Mouse (Mus musculus) left cerebral cortex, postnatal 4 days (tissue): ENCODE measurements around the gene Eml3. TPM values are rescaled to one million over a fixed set of nuclear protein-coding genes. Genes with fewer than 3 reads are reported as not detected.

ENCODE experiments used
- DNase-seq: peaks from one replicate; pipeline ENCODE4 v3.0.0-alpha.2; 2022
- intact Hi-C: fragments of 180-260 bp; cut with DNase I; formaldehyde crosslinking; loops from one replicate; pipeline ENCODE4 v1.15.1; 2025
- total RNA-seq, 2 experiments: library from RNA; stranded (reverse); gene quantifications; 2 replicates each; pipeline ENCODE4 v1.2.3; 2021

The Eml3 gene
- total RNA-seq, 2 experiments from 2014 or later, result 9.4 to 11.6 TPM

DNA sequence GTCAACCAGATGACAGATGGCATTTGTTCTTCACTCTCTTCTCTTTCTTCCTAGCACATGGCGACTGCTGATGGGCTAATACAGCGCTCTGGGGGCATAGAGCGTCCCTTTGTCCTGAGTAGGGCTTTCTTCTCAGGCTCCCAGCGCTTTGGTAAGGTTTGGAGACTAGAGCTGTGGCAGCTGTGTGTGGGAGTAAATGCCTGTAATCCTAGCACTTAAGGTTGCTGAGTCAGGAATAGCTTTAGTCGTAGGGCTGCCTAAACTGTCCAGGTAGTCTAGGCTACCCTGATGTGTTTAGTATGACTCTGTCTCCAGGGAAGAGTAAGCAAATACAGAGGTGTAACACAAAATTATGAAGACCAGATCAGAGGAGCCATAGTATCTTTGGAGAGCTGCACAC, 17.5 kb upstream of the Eml3 start:
- intact Hi-C loops, result no loop called here

DNA sequence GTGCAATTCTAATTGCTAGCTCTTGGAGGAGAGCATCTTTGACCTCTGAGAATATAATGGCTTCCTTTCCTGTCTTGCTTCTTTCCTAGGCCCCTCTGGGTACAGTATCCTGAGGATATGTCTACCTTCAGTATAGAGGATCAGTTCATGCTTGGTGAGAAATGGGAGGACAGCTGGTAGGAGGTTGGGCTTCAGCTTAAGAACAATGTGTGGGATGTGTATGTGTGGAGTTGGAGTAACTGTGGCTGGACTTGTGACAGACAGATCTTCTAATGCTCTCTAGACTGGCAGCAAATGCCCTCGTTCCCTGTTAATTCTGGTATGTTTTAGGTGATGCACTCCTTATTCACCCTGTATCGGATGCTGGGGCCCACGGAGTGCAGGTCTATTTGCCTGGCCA, 15.1 kb upstream of the Eml3 start:
- intact Hi-C loops, result no loop called here
- DNase-seq, result no peak

More for the DNA sequence above, 17.5 kb upstream of the Eml3 start:
- DNase-seq, result no peak

DNA sequence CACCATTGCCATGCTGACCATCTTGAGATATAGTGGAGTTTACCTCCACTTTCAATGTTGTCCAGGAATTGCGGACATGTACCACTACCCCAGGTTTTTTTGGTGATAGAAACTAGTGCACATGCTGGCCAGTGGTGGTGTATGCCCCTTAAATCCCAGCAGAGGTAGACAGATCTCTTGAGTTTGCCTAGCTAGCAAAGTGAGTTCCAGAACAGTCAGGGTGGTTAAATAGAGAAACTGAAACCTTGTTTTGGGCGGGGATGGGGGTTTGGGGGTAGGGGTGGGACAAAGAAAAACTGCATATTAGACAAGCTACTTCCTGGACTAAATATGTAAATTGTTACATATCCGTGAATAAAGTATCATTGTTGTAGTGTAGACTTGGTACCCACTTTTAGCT, 10.4 kb upstream of the Eml3 start:
- DNase-seq, result no peak
- intact Hi-C loops, result no loop called here

DNA sequence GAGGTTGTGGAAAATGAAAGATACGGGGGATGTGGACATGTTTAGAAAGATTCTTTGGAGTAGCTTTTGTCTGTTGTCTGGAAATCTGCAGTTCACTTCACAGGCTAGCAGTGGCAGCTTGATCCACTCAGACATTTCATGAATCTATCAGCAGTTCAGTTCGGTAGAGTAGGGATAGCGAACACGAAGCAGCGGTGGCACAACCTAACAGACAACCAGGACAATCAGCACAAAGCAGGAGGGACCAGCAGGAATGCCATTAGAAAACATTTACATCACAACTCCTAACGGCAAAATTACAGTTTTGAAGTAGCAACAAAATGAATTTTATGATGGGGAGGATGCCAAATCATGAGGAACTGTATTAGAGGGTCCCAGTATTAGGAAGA, 9.7 kb upstream of the Eml3 start:
- intact Hi-C loops, result no loop called here
- DNase-seq, result no peak

DNA sequence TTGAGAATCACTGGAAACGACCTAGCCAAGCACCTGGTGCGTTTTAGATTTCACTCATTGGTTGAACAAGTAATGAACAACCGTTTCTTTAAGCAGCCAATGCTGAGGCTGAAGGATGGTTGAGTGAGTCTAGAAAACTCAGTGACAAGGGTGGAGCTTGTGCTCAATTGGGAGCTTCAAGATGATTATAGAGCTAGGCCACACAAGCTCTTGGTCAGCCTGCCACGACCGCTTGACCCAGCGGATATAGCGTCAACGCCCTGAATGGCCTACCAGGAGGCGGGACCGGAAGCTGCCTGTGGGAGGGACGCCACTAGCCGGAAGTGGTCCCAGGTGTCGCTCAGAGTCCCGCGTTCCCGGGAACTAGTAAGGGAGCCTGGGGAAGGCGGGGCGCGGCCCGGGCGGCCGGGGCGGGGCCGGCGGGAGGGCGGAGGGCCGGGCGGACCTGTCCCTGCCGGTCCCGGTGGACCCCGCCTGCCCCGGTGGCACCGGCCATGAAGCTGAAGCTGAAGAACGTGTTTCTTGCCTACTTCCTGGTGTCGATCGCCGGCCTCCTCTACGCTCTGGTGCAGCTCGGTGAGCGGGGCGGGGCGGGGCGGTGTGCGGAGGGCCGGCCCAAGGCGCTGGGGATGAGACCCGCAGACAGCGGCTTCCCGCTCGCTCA, 9.1 kb upstream of the Eml3 start, which contains the start of gene B3gat3:
TSS of gene B3gat3 (plus strand) at position 302 of the 664 bp plus-strand sequence.
- DNase-seq, result peak; percentile 94
- intact Hi-C loops, result no loop called here

DNA sequence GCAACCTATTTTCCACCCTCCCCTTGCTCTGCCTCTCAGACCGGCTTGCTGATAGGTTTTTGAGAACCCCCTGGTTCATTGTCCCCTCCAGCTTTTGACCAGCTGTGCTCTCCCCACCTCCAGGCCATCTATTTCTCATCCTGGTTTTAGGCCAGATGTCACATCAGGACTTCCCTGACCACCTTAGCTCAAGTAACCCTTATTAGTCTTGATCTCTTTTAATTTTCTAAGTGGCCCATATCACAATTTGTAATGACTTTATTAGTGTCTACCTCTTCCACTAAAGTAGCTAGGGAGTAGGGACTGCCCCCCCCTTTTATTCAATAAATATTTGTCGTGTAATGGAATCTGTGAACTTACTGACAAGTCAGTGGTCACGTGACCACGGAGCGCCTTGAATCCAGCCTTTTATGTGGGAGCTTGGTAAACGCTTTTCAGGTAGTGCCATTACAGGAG, 8.5 kb upstream of the Eml3 start:
- intact Hi-C loops, result no loop called here
- no peak for DNase-seq

DNA sequence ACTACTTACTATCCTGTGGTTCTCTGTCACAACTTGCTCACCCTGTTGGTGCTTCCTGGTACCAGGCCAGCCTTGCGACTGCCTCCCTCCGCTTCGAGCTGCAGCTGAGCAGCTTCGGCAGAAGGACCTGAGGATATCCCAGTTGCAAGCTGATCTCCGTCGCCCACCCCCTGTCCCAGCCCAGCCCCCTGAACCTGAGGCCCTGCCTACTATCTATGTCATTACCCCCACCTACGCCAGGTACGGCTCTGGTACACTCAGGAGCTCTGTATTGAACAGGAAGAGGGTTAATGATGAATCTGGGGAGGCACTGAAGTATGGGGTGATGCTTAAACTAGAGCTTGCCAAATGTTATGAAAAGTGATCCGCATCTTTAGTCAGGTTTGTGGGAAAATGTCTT, 7.6 kb upstream of the Eml3 start:
- intact Hi-C loops, result no loop called here
- DNase-seq, result no peak

DNA sequence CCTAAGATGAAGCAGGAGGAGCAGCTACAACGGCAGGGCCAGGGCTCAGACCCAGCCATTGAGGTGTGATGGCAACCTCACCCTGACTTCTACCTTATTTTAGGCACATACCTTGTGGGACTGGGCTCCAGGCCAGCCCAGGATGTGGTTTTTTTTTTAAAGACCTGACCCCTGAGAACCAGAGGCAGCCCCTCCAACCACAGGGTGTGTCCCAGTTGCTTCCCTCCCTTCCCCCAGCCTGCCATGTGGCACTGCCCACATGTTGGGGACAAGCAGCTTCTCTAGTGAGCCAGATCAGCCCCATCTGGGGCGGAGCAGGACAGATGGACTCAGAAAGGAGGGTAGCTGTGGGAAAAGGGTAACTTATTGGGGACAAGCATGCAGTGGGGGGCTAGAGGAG, 2.6 kb upstream of the Eml3 start:
- no peak for DNase-seq
- intact Hi-C loops, result no loop called here

GRCm38 (mm10) chr19:8927891-8928525, 1.3 kb upstream of the Eml3 start:
- intact Hi-C loops, result no loop called here
- DNase-seq, result no peak

GRCm38 (mm10) chr19:8928689-8929223, 596 bp upstream of the Eml3 start:
- peak; percentile 71 for DNase-seq
- intact Hi-C loops, result no loop called here

DNA sequence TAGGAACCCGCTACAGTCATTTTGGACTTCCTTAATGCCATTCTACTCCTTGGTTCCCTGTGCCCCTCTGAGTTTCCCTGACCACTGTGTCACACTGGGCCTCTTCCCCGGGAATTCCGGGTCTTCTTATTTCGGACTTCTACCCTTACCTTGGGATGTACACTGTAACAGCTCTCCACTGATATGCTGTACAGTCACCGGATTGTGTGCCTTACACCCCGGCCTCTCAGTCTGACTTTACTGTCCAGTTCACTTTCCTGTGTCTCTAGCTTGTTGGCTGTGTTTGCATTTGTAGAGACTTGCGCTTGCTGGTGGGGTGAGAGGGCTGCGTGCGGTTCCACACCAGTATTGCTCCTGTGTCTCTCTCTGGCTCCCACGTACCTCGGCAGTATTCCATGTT, 765 bp downstream of the Eml3 start:
- intact Hi-C loops, result no loop called here
- DNase-seq, result no peak

DNA sequence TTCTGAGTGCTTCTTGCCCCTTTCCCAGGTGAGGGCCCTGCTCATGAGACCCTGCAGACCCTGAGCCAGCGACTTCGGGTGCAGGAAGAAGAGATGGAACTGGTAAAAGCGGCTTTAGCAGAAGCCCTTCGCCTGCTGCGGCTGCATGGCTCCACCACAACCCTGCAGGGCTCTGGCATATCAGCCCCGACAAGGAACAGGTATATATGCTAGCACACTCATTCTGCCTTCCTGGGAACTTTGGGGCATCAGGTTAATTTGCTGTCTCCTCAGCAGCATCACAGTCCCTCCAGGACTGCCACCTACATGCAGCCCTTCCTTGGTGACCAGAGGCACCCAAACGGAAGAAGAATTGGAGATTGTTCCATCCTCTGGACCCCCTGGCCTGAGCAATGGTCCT, 1.4 kb downstream of the Eml3 start:
- no peak for DNase-seq
- intact Hi-C loops, result no loop called here

GRCm38 (mm10) chr19:8936736-8937135, 7.4 kb downstream of the Eml3 start:
- no peak for DNase-seq
- intact Hi-C loops, result no loop called here

- no peak for DNase-seq
- intact Hi-C loops, result loop anchor here (10.0 kb wide), 1 partner anchor 106 kb away; the partner anchor contains the start of genes Bscl2 and Gng3
Observed at GRCm38 (mm10) chr19:8940526-8941133, 11.3 kb downstream of the Eml3 start.

GRCm38 (mm10) chr19:8941136-8941514, 11.8 kb downstream of the Eml3 start:
- no peak for DNase-seq
- intact Hi-C loops, result loop anchor here (10.0 kb wide), 1 partner anchor 106 kb away; the partner anchor contains the start of genes Bscl2 and Gng3

DNA sequence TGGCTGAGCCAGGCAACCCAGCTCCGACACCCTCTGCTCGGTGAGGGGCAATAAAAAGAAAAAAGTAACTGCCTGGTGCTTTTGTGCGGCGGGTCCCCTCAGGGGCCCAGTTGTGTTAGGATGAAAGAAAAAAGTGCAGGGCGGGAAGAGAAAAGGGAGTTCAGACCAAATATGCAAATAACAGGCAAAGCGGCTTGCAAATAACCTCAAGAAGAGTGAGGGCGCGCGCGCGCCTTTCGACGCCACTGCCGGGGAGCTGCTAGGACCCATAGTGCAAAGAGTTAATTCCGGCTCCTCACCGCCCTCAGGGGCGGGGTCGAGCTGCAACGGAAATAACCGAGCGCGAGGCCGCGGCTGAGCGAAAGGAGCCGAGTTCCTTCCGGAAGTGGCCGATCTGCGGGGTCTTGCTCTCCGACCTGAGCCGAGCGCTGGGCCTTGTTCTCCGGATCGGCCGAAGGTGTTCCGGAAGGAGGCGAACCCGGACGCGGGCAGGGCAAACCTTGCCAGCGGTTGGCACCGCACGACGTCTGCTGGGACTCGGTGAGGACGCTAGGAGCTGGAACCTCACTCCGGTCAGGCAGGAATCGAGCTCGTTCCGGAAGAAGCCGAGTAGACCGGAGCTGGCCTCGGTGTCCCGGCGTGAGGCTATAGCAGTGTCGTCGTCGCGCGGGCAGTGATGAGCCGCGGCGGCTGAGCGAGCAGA, 12.3 kb downstream of the Eml3 start, which contains the start of gene Mta2:
TSS of gene Mta2 (plus strand) at position 361 of the 703 bp plus-strand sequence.
- intact Hi-C loops, result loop anchor here (10.0 kb wide), 1 partner anchor 107 kb away; the partner anchor contains the start of genes Bscl2 and Gng3
- peak; percentile 99 for DNase-seq

DNA sequence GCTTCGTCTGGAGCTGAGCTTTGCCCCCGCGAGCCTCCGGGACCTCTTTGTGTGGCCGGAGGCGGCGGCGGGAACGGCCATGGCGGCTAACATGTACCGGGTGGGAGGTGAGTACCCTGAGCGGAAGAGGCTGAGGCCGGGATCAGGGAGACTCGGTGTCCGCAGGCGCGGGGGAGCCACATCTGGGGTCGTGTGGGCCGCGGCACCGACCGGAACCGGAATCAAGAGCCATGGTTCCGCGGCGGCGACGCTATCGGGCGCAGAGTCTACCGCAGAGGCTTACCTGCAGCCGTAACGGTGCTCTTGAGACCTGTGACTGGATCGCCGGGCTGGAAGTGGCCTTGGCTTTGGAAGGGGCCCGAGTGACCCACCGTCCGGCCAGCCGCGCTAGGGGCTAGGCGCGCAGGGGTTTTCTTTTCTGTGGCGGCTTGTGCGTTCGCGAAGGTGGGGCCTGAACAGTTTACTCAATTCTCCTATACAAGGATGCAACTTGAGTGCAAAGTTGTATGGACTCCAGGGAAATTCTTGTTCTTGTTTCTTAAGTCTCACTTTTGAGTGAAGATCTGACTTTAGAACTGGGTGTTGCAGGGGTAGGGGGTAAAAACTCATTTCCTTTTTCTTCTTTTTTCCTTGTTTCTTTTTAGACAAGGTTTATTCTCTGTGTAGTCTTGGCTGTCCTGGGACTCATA, 13.1 kb downstream of the Eml3 start:
- intact Hi-C loops, result loop anchor here (10.0 kb wide), 1 partner anchor 108 kb away; the partner anchor contains the start of genes Bscl2 and Gng3
- no peak for DNase-seq

GRCm38 (mm10) chr19:8943047-8943446, 13.7 kb downstream of the Eml3 start:
- no peak for DNase-seq
- intact Hi-C loops, result loop anchor here (10.0 kb wide), 1 partner anchor 108 kb away; the partner anchor contains the start of genes Bscl2 and Gng3

DNA sequence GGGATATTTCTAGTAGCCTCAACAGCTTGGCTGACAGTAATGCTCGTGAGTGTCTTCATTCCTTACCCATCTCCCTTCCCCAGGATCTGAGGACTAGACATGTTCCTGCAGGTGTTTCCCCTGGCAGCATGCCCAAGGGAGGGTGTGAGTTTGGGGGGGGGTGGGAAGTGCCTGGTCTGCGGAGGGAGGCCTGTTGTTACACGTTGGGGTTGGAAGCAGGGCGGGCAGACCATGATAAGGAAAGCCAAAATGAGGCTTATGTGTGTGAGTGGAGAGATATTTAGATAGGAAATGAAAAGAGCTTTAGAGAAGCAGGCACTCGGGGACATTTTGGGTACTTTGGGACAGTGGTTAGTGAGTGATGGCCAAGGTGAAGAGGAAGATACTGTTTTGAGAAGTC, 14.7 kb downstream of the Eml3 start:
- intact Hi-C loops, result loop anchor here (10.0 kb wide), 1 partner anchor 109 kb away; the partner anchor contains the start of genes Bscl2 and Gng3
- no peak for DNase-seq

DNA sequence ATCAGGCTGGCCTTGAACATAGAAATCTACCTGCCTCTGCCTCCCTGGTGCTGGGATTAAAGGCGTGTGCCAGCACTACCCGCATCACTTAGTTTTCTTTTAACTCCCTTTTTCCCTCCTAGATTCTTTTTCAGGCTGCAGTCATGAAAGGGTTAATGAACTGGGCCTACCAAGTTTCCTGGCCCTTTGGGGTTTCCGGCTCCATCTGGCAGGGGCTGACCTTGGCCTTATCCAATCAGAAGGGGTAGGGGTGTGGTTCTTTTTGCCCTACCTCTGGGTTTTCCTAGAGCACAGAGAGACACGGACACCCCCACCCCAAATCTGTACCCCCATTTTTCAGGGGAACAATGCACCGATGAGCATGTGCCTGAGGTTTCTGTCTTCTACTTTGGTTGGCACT, 15.4 kb downstream of the Eml3 start:
- DNase-seq, result peak; percentile 84
- intact Hi-C loops, result loop anchor here (10.0 kb wide), 1 partner anchor 110 kb away; the partner anchor contains the start of genes Bscl2 and Gng3
